Mouse (Mus musculus) heart, postnatal 36 days (tissue): ENCODE data around the gene Smarcad1. TPM values are rescaled to one million over a fixed set of nuclear protein-coding genes. Genes with fewer than 3 reads are reported as not detected.

Experiments used
- total RNA-seq, 2 experiments: library from RNA; stranded (reverse); gene quantifications; 2 replicates each; pipeline ENCODE4 v1.2.3; 2021

Gene Smarcad1
- total RNA-seq, 2 experiments from 2014 or later, result 19.0 to 20.3 TPM

Other genes with a start within 250 kb of the Smarcad1 start
- 1 to 10 TPM in 1 of 2 experiments, under 1 TPM in 1; 0.70 to 1.2 TPM for gene Hpgds, start 102.3 kb downstream of the Smarcad1 start, total RNA-seq